Mouse (Mus musculus) spleen, adult 2 months (tissue): ENCODE measurements around the gene Tap1. TPM values are rescaled to one million over a fixed set of nuclear protein-coding genes. Genes with fewer than 3 reads are reported as not detected.

Source experiments
- DNase-seq, 2 experiments: peaks; one replicate each; pipeline versions ENCODE4 v3.0.0 to v3.0.0-alpha.2; 2012 to 2021; ENCODE audit warnings: low spot score in 2 of 2, low read depth in 1 of 2
- H3K27ac ChIP-seq: fragments of 200-500 bp; 2 replicates; pipeline ENCODE4 v1.5.1; 2012; ENCODE audit warnings: low read length, inconsistent platforms; ENCODE audit not compliant: insufficient read depth
- H3K27me3 ChIP-seq: fragments of 200-500 bp; 2 replicates; pipeline ENCODE4 v1.6.1; 2012; ENCODE audit warnings: mild to moderate bottlenecking, moderate library complexity, low read length, inconsistent platforms; ENCODE audit not compliant: control insufficient read depth, insufficient read depth
- H3K36me3 ChIP-seq: fragments of 200-500 bp; 2 replicates; pipeline ENCODE4 v1.6.1; 2012; ENCODE audit warnings: mild to moderate bottlenecking, low read length, inconsistent platforms; ENCODE audit not compliant: control insufficient read depth, insufficient read depth
- H3K4me1 ChIP-seq: fragments of 200-500 bp; 2 replicates; pipeline ENCODE4 v1.6.1; 2011; ENCODE audit warnings: inconsistent platforms; ENCODE audit not compliant: control insufficient read depth, insufficient read depth, insufficient read length
- H3K4me3 ChIP-seq: fragments of 200-500 bp; 2 replicates; pipeline ENCODE4 v1.5.1; 2011; ENCODE audit warnings: mild to moderate bottlenecking, inconsistent platforms; ENCODE audit not compliant: insufficient read depth, insufficient read length; ENCODE audit errors: extremely low read depth
- CTCF ChIP-seq: fragments of 200-500 bp; IDR thresholded peaks from 2 replicates; pipeline ENCODE4 v1.5.1; 2011; ENCODE audit warnings: mild to moderate bottlenecking, inconsistent platforms; ENCODE audit not compliant: insufficient read depth, insufficient read length, insufficient replicate concordance; ENCODE audit errors: extremely low read depth
- POLR2A ChIP-seq: fragments of 200-500 bp; IDR thresholded peaks from 2 replicates; pipeline ENCODE4 v1.6.1; 2011; ENCODE audit warnings: low read depth, low read length, inconsistent platforms
- whole genome bisulfite sequencing: fragments of 180-500 bp; shearing (Covaris S2); methylation state at CpG from one replicate; pipeline ENCODE4 v1.1.7; 2018; 5-methylcytosine and 5-hydroxymethylcytosine counted together
- polyA plus RNA-seq: library from polyadenylated mRNA; depleted of rRNA; stranded (reverse); fragments of >200 nt; gene quantifications from 2 replicates; pipeline ENCODE4 v1.2.3, GENCODE M21; 2012; rRNA removed

Gene Tap1
- 144 and 178 TPM in 2 replicates for polyA plus RNA-seq

DNA sequence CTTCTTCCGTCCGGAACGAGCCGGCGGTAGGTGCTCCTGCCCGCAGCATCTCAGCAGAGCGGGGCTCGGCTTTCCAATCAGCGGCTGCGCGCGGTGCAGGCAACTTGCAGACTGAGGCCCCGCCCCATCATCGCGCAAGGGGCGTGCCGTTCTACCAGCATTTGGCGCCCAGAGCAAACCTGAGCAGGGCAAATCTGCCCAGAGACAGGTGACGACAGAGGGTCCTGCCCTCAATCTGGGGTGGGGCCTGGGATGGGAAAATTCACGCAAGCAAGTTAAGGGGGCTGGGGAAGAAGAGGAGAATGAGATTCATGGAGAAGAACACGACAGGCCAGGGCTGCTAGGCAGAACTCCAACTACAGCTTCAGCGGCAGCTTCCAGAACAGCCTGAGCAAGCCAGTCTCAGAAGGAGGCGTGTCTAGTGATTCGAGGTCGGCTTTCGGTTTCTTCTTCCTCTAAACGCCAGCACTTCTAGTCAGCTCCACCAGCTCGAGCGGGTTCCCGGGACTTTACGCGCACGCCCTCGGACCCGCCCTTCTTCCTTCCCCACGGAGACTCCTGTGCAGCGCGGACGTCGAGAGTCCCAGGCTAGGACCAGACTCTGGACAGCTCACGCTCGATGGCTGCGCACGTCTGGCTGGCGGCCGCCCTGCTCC lies at the start of gene Tap1, which contains the start of gene Psmb9:
Gene Tap1 (plus strand): TSS at position 293 of the 656 bp plus-strand sequence.
Gene Psmb9 (minus strand): TSS at position 504 of the 656 bp plus-strand sequence.
- Histone ChIP-seq H3K27ac (peak within 1 kb of the TSS; percentile 98), H3K4me3 (peak within 1 kb of the TSS; percentile 90), H3K36me3 (peaks cover 39% of the 10 kb centered on the region), H3K27me3 (no peaks in the 10 kb centered on the region), H3K4me1 (peaks cover 21% of the 10 kb centered on the region; the same call in 1 of the 2 replicates)
- DNase-seq, result peak; percentile 97 to 100
- under 1% methylated on average over 46 of the region's 46 CpGs for WGBS
- TF ChIP-seq CTCF (no peak), POLR2A (peak; percentile 91)

DNA sequence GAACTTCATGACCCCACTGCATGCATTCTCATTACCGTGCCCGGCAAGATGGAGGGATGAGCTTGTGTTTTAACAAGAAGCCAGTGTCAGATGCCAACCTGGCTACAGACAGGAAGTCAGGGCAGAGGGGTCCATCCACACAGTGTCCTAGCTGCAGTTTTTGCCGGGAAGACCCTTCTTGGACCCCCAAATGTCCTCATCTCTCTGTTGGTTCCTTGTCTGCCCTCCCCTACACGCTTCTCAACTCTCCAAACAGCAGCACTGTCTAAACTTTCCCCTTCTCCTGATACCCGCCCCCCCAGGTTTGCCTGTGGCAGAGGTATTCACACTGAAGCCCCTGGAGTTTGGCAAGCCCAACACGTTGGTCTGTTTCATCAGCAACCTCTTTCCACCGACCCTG lies 49.8 kb upstream of the Tap1 start:
- TF ChIP-seq CTCF (no peak), POLR2A (no peak)
- Histone ChIP-seq H3K4me3 (no peak overlapping the region), H3K4me1 (peaks cover 9% of the 10 kb centered on the region), H3K36me3 (peaks cover 27% of the 10 kb centered on the region), H3K27ac (no peak overlapping the region), H3K27me3 (no peaks in the 10 kb centered on the region)
- WGBS, result 83% methylated on average over 7 of the region's 7 CpGs
- DNase-seq, result no peak

- no peak for DNase-seq
- Histone ChIP-seq H3K4me3 (no peak overlapping the region), H3K36me3 (peaks cover 27% of the 10 kb centered on the region), H3K27me3 (no peaks in the 10 kb centered on the region), H3K27ac (no peak overlapping the region), H3K4me1 (peaks cover 11% of the 10 kb centered on the region)
- 85% methylated on average over 7 of the region's 7 CpGs for WGBS
- TF ChIP-seq POLR2A (no peak), CTCF (no peak)
Observed at GRCm38 (mm10) chr17:34138655-34139054, 48.7 kb upstream of the Tap1 start.

GRCm38 (mm10) chr17:34139416-34139815 lies 47.9 kb upstream of the Tap1 start:
- no peak overlapping the region for H3K4me3 ChIP-seq
- TF ChIP-seq POLR2A, result no peak
- no peak for TF ChIP-seq CTCF
- no peak for DNase-seq
- no peaks in the 10 kb centered on the region for H3K27me3 ChIP-seq
- 83% methylated on average over 16 of the region's 16 CpGs for WGBS
- H3K27ac ChIP-seq, result no peak overlapping the region
- peaks cover 27% of the 10 kb centered on the region for H3K36me3 ChIP-seq
- H3K4me1 ChIP-seq, result peaks cover 11% of the 10 kb centered on the region

DNA sequence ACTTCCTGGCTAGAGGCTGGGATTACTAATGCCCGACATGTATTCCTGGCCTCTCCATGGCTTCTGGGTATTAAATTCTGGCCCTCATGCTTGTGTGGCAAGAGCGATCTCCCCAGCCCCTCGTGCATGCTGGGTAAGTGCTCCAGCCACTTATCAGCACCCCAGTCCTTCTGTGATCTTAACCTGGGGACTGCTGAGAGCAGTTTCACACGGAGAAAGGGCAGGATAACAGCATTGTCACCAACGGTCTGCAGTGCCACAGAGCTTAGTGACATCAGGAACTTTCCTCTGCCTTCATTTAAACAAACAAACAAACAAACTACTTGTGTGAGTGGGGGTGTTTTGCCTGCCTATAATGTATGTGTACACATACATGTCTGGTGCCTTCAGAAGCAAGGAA lies 47.1 kb upstream of the Tap1 start:
- Histone ChIP-seq H3K4me1 (peaks cover 11% of the 10 kb centered on the region), H3K27me3 (no peaks in the 10 kb centered on the region), H3K27ac (no peak overlapping the region), H3K4me3 (no peak overlapping the region), H3K36me3 (peaks cover 27% of the 10 kb centered on the region)
- TF ChIP-seq CTCF (no peak), POLR2A (no peak)
- WGBS, result 70% methylated on average over 5 of the region's 5 CpGs
- no peak for DNase-seq

DNA sequence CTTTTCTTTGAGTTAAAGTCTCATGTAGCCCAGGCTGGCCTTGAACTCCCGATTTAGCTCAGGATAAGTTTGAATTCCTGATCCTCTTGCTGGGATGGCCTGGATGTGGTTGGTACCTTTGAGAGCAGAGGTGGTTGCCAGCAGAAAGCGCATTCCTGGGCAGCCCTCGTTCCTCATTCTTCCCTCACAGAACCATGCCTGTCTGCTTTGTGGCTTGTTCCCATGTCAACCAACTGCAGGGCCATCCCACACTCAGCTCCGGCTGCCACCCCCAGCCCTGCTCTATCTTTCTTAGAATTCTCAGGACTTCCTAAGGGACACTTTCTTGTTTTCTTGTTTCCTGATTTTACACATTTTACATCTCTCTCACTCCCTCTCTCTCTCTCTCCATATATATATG lies 45.9 kb upstream of the Tap1 start:
- peaks cover 29% of the 10 kb centered on the region for H3K36me3 ChIP-seq
- 49% methylated on average over 4 of the region's 4 CpGs for WGBS

GRCm38 (mm10) chr17:34142456-34143010 lies 44.8 kb upstream of the Tap1 start:
- no peak for TF ChIP-seq POLR2A
- TF ChIP-seq CTCF, result no peak
- peak overlapping the region; percentile 97 for H3K27ac ChIP-seq
- 27% methylated on average over 7 of the region's 7 CpGs for WGBS
- no peak for DNase-seq
- H3K4me1 ChIP-seq, result peaks cover 11% of the 10 kb centered on the region
- peaks cover 28% of the 10 kb centered on the region for H3K36me3 ChIP-seq
- H3K4me3 ChIP-seq, result peak overlapping the region; percentile 26; the same call in 1 of the 2 replicates
- H3K27me3 ChIP-seq, result no peaks in the 10 kb centered on the region

More for the DNA sequence above, 45.9 kb upstream of the Tap1 start:
- no peak for TF ChIP-seq POLR2A
- no peak for TF ChIP-seq CTCF
- Histone ChIP-seq H3K27ac (no peak overlapping the region), H3K4me3 (no peak overlapping the region), H3K27me3 (no peaks in the 10 kb centered on the region), H3K4me1 (peaks cover 11% of the 10 kb centered on the region)
- DNase-seq, result no peak
